Mouse (Mus musculus): ENCODE data around the gene Cplx2.

DNA sequence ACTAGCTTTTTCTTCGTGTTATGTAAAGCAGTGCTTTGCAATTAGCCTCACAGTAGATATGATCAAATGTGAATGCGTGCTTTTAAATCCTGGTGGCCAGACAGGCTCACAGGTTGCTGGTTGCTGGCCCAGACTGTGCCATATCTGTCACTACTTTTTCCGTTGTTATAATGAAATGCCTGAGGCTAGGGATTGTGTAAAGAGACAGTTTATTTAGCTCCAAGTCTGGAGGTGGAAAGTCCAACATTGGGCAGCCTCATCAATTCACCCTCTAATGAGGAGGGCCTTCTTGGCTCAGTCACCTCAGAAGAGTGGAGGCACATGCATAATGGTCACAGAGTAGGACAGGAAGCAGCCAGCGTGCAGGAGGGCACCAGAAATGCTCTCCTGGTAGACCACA, 31.2 kb downstream of the Cplx2 start:
- TF ChIP-seq CTCF (IDR thresholded peaks at IDR 0.05; ENCODE audit: extremely low read depth, insufficient read depth, insufficient read length, insufficient replicate concordance) (no peak), POLR2A (IDR thresholded peaks at IDR 0.05; ENCODE audit: low read depth, low read length) (no peak)

Data from spleen, adult 2 months (tissue).